Mouse (Mus musculus): ENCODE data around the gene 2610318N02Rik. TPM values are rescaled to one million over a fixed set of nuclear protein-coding genes. Genes with fewer than 3 reads are reported as not detected.
A peak's percentile ranks its signal among the peaks of the same experiment; 100 is the strongest.

2610318N02Rik gene
- polyA plus RNA-seq, 1 experiment from 2014 or later = 81.0 TPM

GRCm38 (mm10) chr16:17137355-17137754, 12.4 kb upstream of the 2610318N02Rik start:
- no peak overlapping the region for H3K27ac ChIP-seq
- no peak overlapping the region for H3K9ac ChIP-seq
- no peak for ATAC-seq (ENCODE audit: insufficient number of reproducible peaks, insufficient read depth, low FRiP score, low TSS enrichment)
- H3K4me2 ChIP-seq (replicated peaks) = no peak overlapping the region
- H3K36me3 ChIP-seq = no peaks in the 10 kb centered on the region
- H3K4me3 ChIP-seq = no peak overlapping the region
- H3K27me3 ChIP-seq = no peaks in the 10 kb centered on the region
- peaks cover 6% of the 10 kb centered on the region; the same call in 1 of the 2 replicates for H3K4me1 ChIP-seq
- WGBS = 75% methylated on average over 15 of the region's 15 CpGs
- no peaks in the 10 kb centered on the region for H3K9me3 ChIP-seq

- Histone ChIP-seq H3K4me2 (replicated peaks) (peak overlapping the region; percentile 94), H3K4me3 (peak overlapping the region; percentile 78), H3K27ac (0 out of 2 replicates have a peak overlapping the region, but pooled peaks have one; percentile 57), H3K27me3 (no peaks in the 10 kb centered on the region), H3K4me1 (peaks cover 18% of the 10 kb centered on the region), H3K9me3 (no peaks in the 10 kb centered on the region), H3K36me3 (no peaks in the 10 kb centered on the region), H3K9ac (peak overlapping the region; percentile 54)
- WGBS = 44% methylated on average over 7 of the region's 7 CpGs
- no peak for ATAC-seq (ENCODE audit: insufficient number of reproducible peaks, insufficient read depth, low FRiP score, low TSS enrichment)
Measured at GRCm38 (mm10) chr16:17132906-17133200, 7.9 kb upstream of the 2610318N02Rik start.

- WGBS = under 1% methylated on average over 47 of the region's 47 CpGs
- peak; percentile 98 for ATAC-seq (ENCODE audit: insufficient number of reproducible peaks, insufficient read depth, low FRiP score, low TSS enrichment)
- H3K9me3 ChIP-seq = no peaks in the 10 kb centered on the region
- peak within 1 kb of the TSS; percentile 61 for H3K9ac ChIP-seq
- peak within 1 kb of the TSS; percentile 77 for H3K27ac ChIP-seq
- peaks cover 18% of the 10 kb centered on the region for H3K4me1 ChIP-seq
- peak within 1 kb of the TSS; percentile 94 for H3K4me2 ChIP-seq (replicated peaks)
- H3K36me3 ChIP-seq = no peaks in the 10 kb centered on the region
- H3K4me3 ChIP-seq = peak within 1 kb of the TSS; percentile 78
- H3K27me3 ChIP-seq = no peaks in the 10 kb centered on the region
Measured at GRCm38 (mm10) chr16:17132089-17132905, 7.3 kb upstream of the 2610318N02Rik start, which contains the start of gene Sdf2l1. Sdf2l1 (minus strand) TSS chr16:17132383.

- no peaks in the 10 kb centered on the region for H3K27me3 ChIP-seq
- ATAC-seq (ENCODE audit: insufficient number of reproducible peaks, insufficient read depth, low FRiP score, low TSS enrichment) = peak; percentile 83
- 4% methylated on average over 43 of the region's 43 CpGs for WGBS
- H3K9me3 ChIP-seq = no peaks in the 10 kb centered on the region
- H3K36me3 ChIP-seq = no peaks in the 10 kb centered on the region
- H3K9ac ChIP-seq = peak overlapping the region; percentile 61
- peak overlapping the region; percentile 77; the same call in 1 of the 2 replicates for H3K27ac ChIP-seq
- peaks cover 18% of the 10 kb centered on the region for H3K4me1 ChIP-seq
- peak overlapping the region; percentile 78 for H3K4me3 ChIP-seq
- peak overlapping the region; percentile 94 for H3K4me2 ChIP-seq (replicated peaks)
Measured at GRCm38 (mm10) chr16:17131191-17132088, 6.5 kb upstream of the 2610318N02Rik start.

GRCm38 (mm10) chr16:17127292-17127691, 2.3 kb upstream of the 2610318N02Rik start:
- H3K9me3 ChIP-seq = no peaks in the 10 kb centered on the region
- H3K27ac ChIP-seq = no peak overlapping the region
- peaks cover 30% of the 10 kb centered on the region for H3K4me1 ChIP-seq
- H3K4me2 ChIP-seq (replicated peaks) = no peak overlapping the region
- 91% methylated on average over 1 of the region's 1 CpGs for WGBS
- no peak overlapping the region for H3K9ac ChIP-seq
- H3K36me3 ChIP-seq = peaks cover 6% of the 10 kb centered on the region
- ATAC-seq (ENCODE audit: insufficient number of reproducible peaks, insufficient read depth, low FRiP score, low TSS enrichment) = no peak
- H3K27me3 ChIP-seq = no peaks in the 10 kb centered on the region
- H3K4me3 ChIP-seq = no peak overlapping the region

- Histone ChIP-seq H3K27ac (peak overlapping the region; percentile 74), H3K27me3 (no peaks in the 10 kb centered on the region), H3K4me3 (peak overlapping the region; percentile 58), H3K9me3 (no peaks in the 10 kb centered on the region), H3K4me2 (replicated peaks) (peak overlapping the region; percentile 78), H3K9ac (peak overlapping the region; percentile 70), H3K36me3 (peaks cover 32% of the 10 kb centered on the region), H3K4me1 (peaks cover 26% of the 10 kb centered on the region)
- peak; percentile 37; the same call in 1 of the 2 replicates for ATAC-seq (ENCODE audit: insufficient number of reproducible peaks, insufficient read depth, low FRiP score, low TSS enrichment)
- WGBS = 2% methylated on average over 22 of the region's 22 CpGs
Measured at GRCm38 (mm10) chr16:17124119-17124870, 672 bp downstream of the 2610318N02Rik start.

- Histone ChIP-seq H3K27ac (no peak overlapping the region), H3K4me3 (no peak overlapping the region), H3K4me1 (peaks cover 26% of the 10 kb centered on the region), H3K27me3 (no peaks in the 10 kb centered on the region), H3K9ac (no peak overlapping the region), H3K9me3 (no peaks in the 10 kb centered on the region), H3K36me3 (peaks cover 50% of the 10 kb centered on the region), H3K4me2 (replicated peaks) (no peak overlapping the region)
- no peak for ATAC-seq (ENCODE audit: insufficient number of reproducible peaks, insufficient read depth, low FRiP score, low TSS enrichment)
- 66% methylated on average over 14 of the region's 14 CpGs for WGBS
Measured at GRCm38 (mm10) chr16:17121569-17121968, 3.4 kb downstream of the 2610318N02Rik start.

- no peaks in the 10 kb centered on the region for H3K27me3 ChIP-seq
- no peak for ATAC-seq (ENCODE audit: insufficient number of reproducible peaks, insufficient read depth, low FRiP score, low TSS enrichment)
- peaks cover 69% of the 10 kb centered on the region for H3K36me3 ChIP-seq
- H3K9me3 ChIP-seq = no peaks in the 10 kb centered on the region
- peaks cover 8% of the 10 kb centered on the region; the same call in 1 of the 2 replicates for H3K4me1 ChIP-seq
- no peak overlapping the region for H3K4me3 ChIP-seq
- no peak overlapping the region for H3K4me2 ChIP-seq (replicated peaks)
- H3K9ac ChIP-seq = no peak overlapping the region
- no peak overlapping the region for H3K27ac ChIP-seq
- WGBS = 86% methylated on average over 5 of the region's 5 CpGs
Measured at GRCm38 (mm10) chr16:17117309-17117799, 7.6 kb downstream of the 2610318N02Rik start.

GRCm38 (mm10) chr16:17110771-17111743, 13.9 kb downstream of the 2610318N02Rik start, which contains the start of gene Ppil2:
Ppil2 (minus strand) TSS chr16:17111257.
- peak within 1 kb of the TSS; percentile 61; the same call in 1 of the 2 replicates for H3K27ac ChIP-seq
- H3K36me3 ChIP-seq = peaks cover 42% of the 10 kb centered on the region
- WGBS = 10% methylated on average over 38 of the region's 38 CpGs

GRCm38 (mm10) chr16:17104600-17104999, 20.4 kb downstream of the 2610318N02Rik start:
- no peaks in the 10 kb centered on the region for H3K27me3 ChIP-seq
- H3K4me3 ChIP-seq = no peak overlapping the region
- H3K27ac ChIP-seq = no peak overlapping the region
- ATAC-seq (ENCODE audit: insufficient number of reproducible peaks, insufficient read depth, low FRiP score, low TSS enrichment) = no peak
- WGBS = 91% methylated on average over 4 of the region's 4 CpGs
- no peak overlapping the region for H3K4me2 ChIP-seq (replicated peaks)
- H3K9ac ChIP-seq = no peak overlapping the region
- H3K9me3 ChIP-seq = no peaks in the 10 kb centered on the region
- H3K4me1 ChIP-seq = peaks cover 9% of the 10 kb centered on the region
- peaks cover 75% of the 10 kb centered on the region for H3K36me3 ChIP-seq

More at GRCm38 (mm10) chr16:17110771-17111743, 13.9 kb downstream of the 2610318N02Rik start, which contains the start of gene Ppil2:
- H3K4me1 ChIP-seq = peaks cover 9% of the 10 kb centered on the region
- peak within 1 kb of the TSS; percentile 64 for H3K9ac ChIP-seq
- H3K4me2 ChIP-seq (replicated peaks) = peak within 1 kb of the TSS; percentile 74
- H3K27me3 ChIP-seq = no peaks in the 10 kb centered on the region
- ATAC-seq (ENCODE audit: insufficient number of reproducible peaks, insufficient read depth, low FRiP score, low TSS enrichment) = peak; percentile 78
- no peaks in the 10 kb centered on the region for H3K9me3 ChIP-seq
- peak within 1 kb of the TSS; percentile 87 for H3K4me3 ChIP-seq
